Mouse (Mus musculus): ENCODE data around the gene Slc2a12. TPM values are rescaled to one million over a fixed set of nuclear protein-coding genes. Genes with fewer than 3 reads are reported as not detected.

Slc2a12 gene
- 0.97 and 2.2 TPM in 2 replicates for polyA plus RNA-seq (2014; fragmentation: Nextera tagmentation; extraction: Ambion mirVana)

DNA sequence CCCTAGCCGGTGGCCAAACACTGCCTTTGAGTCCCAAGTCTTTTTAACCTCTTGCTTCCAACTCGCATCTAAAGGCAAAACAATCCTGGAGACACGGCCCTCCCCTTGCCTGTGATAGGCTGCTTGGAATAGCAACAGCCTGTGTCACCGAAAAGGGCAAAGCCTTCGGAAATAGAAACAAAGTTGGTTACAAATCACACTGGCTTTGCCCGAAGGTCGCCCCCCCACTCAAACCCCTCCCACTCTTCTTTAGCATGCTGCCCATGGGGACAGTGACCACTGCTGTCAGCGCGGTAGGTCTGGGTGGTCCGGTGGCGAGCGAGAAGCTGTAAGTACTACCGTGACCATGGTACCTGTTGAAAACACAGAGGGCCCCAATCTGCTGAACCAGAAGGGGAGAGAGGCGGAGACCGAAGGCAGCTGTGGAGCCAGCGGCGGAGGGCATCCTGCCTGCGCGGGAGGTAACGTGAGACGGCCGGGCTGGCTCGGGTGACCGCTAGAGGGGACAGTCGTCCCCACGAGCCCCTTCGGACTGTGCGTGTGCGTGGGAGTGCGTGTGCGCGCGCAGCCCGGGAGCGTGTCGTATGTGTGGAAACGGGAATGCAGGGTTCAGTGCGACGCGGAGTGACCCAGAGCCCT lies at the start of gene Slc2a12:
TSS of gene Slc2a12 (plus strand) at position 159 of the 639 bp plus-strand sequence.
- Histone ChIP-seq H3K4me2 (replicated peaks; ENCODE audit: low read depth, low read length) (peak within 1 kb of the TSS; percentile 54), H3K36me3 (ENCODE audit: control insufficient read depth, insufficient read depth, low read length) (no peaks in the 10 kb centered on the region), H3K9ac (ENCODE audit: low read depth, low read length) (peak within 1 kb of the TSS; percentile 51), H3K4me1 (ENCODE audit: control insufficient read depth, insufficient read depth, low read length) (0 out of 2 replicates have a peak, but pooled peaks cover 3% of the 10 kb centered on the region), H3K27ac (ENCODE audit: low read depth, low read length) (peak within 1 kb of the TSS; percentile 39; the same call in 1 of the 2 replicates), H3K27me3 (ENCODE audit: control insufficient read depth, insufficient read depth, low read length) (no peaks in the 10 kb centered on the region), H3K9me3 (ENCODE audit: control insufficient read depth, low read length) (peaks cover 8% of the 10 kb centered on the region; the same call in 1 of the 2 replicates), H3K4me3 (ENCODE audit: low read length) (peak within 1 kb of the TSS; percentile 51)
- ATAC-seq (ENCODE audit: low FRiP score, low TSS enrichment), result peak; percentile 88
- 2% methylated on average over 40 of the region's 40 CpGs for WGBS

DNA sequence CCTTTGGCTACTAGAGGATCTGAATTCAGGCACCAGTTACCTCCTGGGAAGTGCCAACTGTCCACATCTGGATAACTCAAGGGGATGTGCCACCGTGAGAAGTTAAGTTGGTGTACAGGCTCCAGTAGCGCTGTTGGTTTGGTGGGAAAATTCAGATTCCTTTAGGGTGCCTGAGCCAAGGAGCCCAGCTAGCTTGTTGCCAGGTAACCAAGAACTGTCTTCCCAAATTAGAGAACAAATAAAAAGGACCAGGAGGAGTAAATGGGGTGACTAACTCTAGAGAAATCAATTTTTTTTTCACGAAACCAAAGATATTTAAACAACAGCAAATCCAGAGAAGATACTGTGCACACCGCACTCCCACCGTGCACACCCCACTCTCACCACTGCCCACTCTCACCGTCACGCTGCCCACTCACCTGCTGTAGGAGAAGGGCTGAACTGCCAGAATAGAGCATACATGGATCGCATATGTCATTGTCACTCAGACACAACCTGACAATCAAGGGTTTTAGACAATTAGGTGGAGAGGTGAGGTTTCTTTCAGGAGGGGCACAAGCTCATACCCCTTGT lies 45.8 kb upstream of the Slc2a12 start:
- no peaks in the 10 kb centered on the region for H3K27me3 ChIP-seq (ENCODE audit: control insufficient read depth, insufficient read depth, low read length)
- 93% methylated on average over 8 of the region's 8 CpGs for WGBS
- no peak overlapping the region for H3K4me3 ChIP-seq (ENCODE audit: low read length)
- no peak for ATAC-seq (ENCODE audit: low FRiP score, low TSS enrichment)
- H3K36me3 ChIP-seq (ENCODE audit: control insufficient read depth, insufficient read depth, low read length), result no peaks in the 10 kb centered on the region
- H3K27ac ChIP-seq (ENCODE audit: low read depth, low read length), result no peak overlapping the region
- H3K4me2 ChIP-seq (replicated peaks; ENCODE audit: low read depth, low read length), result no peak overlapping the region
- 0 out of 2 replicates have a peak, but pooled peaks cover 2% of the 10 kb centered on the region for H3K9me3 ChIP-seq (ENCODE audit: control insufficient read depth, low read length)
- H3K4me1 ChIP-seq (ENCODE audit: control insufficient read depth, insufficient read depth, low read length), result no peaks in the 10 kb centered on the region
- H3K9ac ChIP-seq (ENCODE audit: low read depth, low read length), result no peak overlapping the region

DNA sequence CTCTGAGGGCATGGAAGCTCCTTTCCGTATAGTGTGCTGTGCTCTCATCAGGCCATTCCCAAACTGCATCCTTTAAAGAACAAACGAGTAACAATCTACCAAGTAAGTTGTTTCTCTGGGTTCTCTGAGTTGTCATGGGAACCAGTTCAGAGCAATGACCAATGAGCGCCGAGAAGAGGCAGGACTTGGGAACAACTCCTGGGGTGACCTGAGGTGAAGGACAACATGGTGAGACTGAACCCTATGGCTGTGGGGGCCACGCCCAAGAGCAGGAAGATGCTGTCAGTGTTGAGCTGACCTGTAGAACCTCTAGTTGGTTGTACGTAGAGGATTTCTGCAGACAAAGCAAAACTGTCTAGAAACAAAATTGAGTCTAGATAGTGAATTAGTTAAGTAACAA lies 43.8 kb upstream of the Slc2a12 start:
- ATAC-seq (ENCODE audit: low FRiP score, low TSS enrichment), result no peak
- no peak overlapping the region for H3K9ac ChIP-seq (ENCODE audit: low read depth, low read length)
- H3K4me3 ChIP-seq (ENCODE audit: low read length), result no peak overlapping the region
- H3K4me1 ChIP-seq (ENCODE audit: control insufficient read depth, insufficient read depth, low read length), result no peaks in the 10 kb centered on the region
- no peaks in the 10 kb centered on the region for H3K36me3 ChIP-seq (ENCODE audit: control insufficient read depth, insufficient read depth, low read length)
- no peak overlapping the region for H3K27ac ChIP-seq (ENCODE audit: low read depth, low read length)
- H3K4me2 ChIP-seq (replicated peaks; ENCODE audit: low read depth, low read length), result no peak overlapping the region
- H3K9me3 ChIP-seq (ENCODE audit: control insufficient read depth, low read length), result 0 out of 2 replicates have a peak, but pooled peaks cover under 1% of the 10 kb centered on the region
- WGBS, result 83% methylated on average over 6 of the region's 6 CpGs
- no peaks in the 10 kb centered on the region for H3K27me3 ChIP-seq (ENCODE audit: control insufficient read depth, insufficient read depth, low read length)

DNA sequence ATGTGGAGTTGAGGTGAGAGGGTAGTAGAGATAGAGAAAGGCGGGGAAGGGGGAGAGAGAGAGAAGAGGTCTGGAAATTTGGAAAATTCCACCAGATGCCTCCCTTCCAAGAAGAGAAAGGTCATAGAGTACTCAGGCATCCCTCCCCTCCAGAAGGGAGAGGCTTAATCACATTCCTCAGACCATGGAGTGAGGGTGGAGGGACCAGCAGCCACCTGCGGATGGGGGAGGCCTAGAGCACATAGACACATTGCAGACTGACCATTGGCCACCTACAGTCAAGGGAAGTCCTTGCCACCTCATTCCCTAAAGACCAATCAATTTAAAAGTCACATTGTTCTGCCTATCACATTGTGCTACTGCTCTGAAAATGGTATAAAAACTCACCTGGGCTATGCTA lies 40.0 kb upstream of the Slc2a12 start:
- H3K27ac ChIP-seq (ENCODE audit: low read depth, low read length), result no peak overlapping the region
- 65% methylated on average over 2 of the region's 2 CpGs for WGBS
- no peaks in the 10 kb centered on the region for H3K9me3 ChIP-seq (ENCODE audit: control insufficient read depth, low read length)
- H3K36me3 ChIP-seq (ENCODE audit: control insufficient read depth, insufficient read depth, low read length), result no peaks in the 10 kb centered on the region
- no peak overlapping the region for H3K4me2 ChIP-seq (replicated peaks; ENCODE audit: low read depth, low read length)
- no peaks in the 10 kb centered on the region for H3K27me3 ChIP-seq (ENCODE audit: control insufficient read depth, insufficient read depth, low read length)
- no peak for ATAC-seq (ENCODE audit: low FRiP score, low TSS enrichment)
- H3K4me3 ChIP-seq (ENCODE audit: low read length), result no peak overlapping the region
- H3K4me1 ChIP-seq (ENCODE audit: control insufficient read depth, insufficient read depth, low read length), result peaks cover 3% of the 10 kb centered on the region; the same call in 1 of the 2 replicates
- H3K9ac ChIP-seq (ENCODE audit: low read depth, low read length), result no peak overlapping the region

DNA sequence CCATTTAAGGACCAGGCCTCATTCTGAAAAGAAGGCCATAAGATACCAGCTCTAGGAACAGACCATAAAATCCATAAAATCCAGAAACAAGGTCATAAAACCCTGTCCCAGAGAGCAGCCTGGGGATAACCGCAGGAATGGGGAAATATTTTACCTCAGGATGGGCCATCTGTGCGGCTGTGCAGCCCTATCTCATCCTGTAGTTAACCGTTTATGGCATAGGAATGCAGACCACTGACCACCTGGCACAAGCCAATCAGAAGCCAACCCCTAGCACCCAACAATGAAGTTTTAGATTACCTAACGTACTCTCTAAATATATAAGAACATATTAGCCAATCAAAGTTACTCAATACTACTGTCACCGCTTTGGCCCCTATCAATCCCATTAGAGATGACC lies 36.5 kb upstream of the Slc2a12 start:
- no peak for ATAC-seq (ENCODE audit: low FRiP score, low TSS enrichment)
- Histone ChIP-seq H3K4me3 (ENCODE audit: low read length) (no peak overlapping the region), H3K9me3 (ENCODE audit: control insufficient read depth, low read length) (no peaks in the 10 kb centered on the region), H3K4me2 (replicated peaks; ENCODE audit: low read depth, low read length) (no peak overlapping the region), H3K4me1 (ENCODE audit: control insufficient read depth, insufficient read depth, low read length) (peaks cover 3% of the 10 kb centered on the region; the same call in 1 of the 2 replicates), H3K27me3 (ENCODE audit: control insufficient read depth, insufficient read depth, low read length) (no peaks in the 10 kb centered on the region), H3K36me3 (ENCODE audit: control insufficient read depth, insufficient read depth, low read length) (no peaks in the 10 kb centered on the region), H3K9ac (ENCODE audit: low read depth, low read length) (no peak overlapping the region), H3K27ac (ENCODE audit: low read depth, low read length) (no peak overlapping the region)
- 74% methylated on average over 5 of the region's 5 CpGs for WGBS

DNA sequence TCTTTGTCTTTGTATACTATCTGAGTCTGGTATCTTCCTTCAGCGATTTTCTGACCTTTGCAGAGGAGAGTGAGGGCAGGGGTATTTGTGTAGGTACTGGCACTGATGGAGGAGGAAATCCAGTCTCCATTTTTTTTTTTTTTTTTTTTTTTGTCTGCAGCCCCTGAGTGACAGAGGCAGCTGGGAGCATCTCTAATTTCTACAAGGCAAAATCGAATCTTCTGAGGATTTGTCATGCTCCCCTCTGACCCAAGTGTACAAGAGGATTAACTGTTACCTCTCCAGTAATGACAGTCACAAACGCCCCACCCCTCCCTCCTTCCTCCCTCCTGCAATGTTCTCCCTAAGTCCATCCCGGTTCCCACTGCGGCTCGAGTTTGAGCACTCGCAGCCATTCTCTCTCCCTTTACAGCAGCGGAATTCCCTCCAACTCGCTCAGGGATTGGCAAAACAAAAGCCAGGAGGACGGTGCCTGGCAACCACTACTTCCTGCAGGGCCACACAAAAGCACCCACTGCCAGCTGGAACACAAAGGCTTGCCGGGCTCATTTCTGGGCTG lies 35.9 kb upstream of the Slc2a12 start:
- ATAC-seq (ENCODE audit: low FRiP score, low TSS enrichment), result no peak
- Histone ChIP-seq H3K27me3 (ENCODE audit: control insufficient read depth, insufficient read depth, low read length) (no peaks in the 10 kb centered on the region), H3K36me3 (ENCODE audit: control insufficient read depth, insufficient read depth, low read length) (no peaks in the 10 kb centered on the region), H3K9ac (ENCODE audit: low read depth, low read length) (no peak overlapping the region), H3K4me3 (ENCODE audit: low read length) (no peak overlapping the region), H3K9me3 (ENCODE audit: control insufficient read depth, low read length) (no peaks in the 10 kb centered on the region), H3K4me2 (replicated peaks; ENCODE audit: low read depth, low read length) (peak overlapping the region; percentile 31), H3K4me1 (ENCODE audit: control insufficient read depth, insufficient read depth, low read length) (peaks cover 3% of the 10 kb centered on the region; the same call in 1 of the 2 replicates), H3K27ac (ENCODE audit: low read depth, low read length) (no peak overlapping the region)
- 6% methylated on average over 11 of the region's 11 CpGs for WGBS

DNA sequence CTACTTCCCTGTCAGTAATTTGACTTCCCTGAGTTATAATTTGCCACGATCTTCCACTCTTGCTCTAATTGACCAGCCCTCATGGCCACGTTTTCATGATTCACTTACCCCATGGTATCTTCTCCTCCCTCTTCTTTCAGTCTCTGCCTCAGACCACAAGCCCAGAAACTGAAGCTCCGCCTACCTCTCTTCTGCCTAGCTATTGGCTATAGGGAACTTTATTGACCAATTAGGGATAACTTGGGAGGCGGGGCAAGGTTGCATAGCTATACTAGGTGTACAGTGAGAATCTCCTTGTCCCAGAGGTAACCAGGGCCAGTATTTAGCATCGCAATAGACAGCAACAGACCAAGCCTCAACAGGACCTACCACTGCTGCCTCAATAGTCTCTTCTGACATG lies 31.5 kb upstream of the Slc2a12 start:
- WGBS, result 78% methylated on average over 5 of the region's 5 CpGs
- ATAC-seq (ENCODE audit: low FRiP score, low TSS enrichment), result no peak
- no peak overlapping the region for H3K4me2 ChIP-seq (replicated peaks; ENCODE audit: low read depth, low read length)
- peaks cover 3% of the 10 kb centered on the region; the same call in 1 of the 2 replicates for H3K4me1 ChIP-seq (ENCODE audit: control insufficient read depth, insufficient read depth, low read length)
- no peak overlapping the region for H3K27ac ChIP-seq (ENCODE audit: low read depth, low read length)
- H3K36me3 ChIP-seq (ENCODE audit: control insufficient read depth, insufficient read depth, low read length), result no peaks in the 10 kb centered on the region
- no peaks in the 10 kb centered on the region for H3K9me3 ChIP-seq (ENCODE audit: control insufficient read depth, low read length)
- H3K4me3 ChIP-seq (ENCODE audit: low read length), result no peak overlapping the region
- H3K9ac ChIP-seq (ENCODE audit: low read depth, low read length), result no peak overlapping the region
- H3K27me3 ChIP-seq (ENCODE audit: control insufficient read depth, insufficient read depth, low read length), result no peaks in the 10 kb centered on the region

DNA sequence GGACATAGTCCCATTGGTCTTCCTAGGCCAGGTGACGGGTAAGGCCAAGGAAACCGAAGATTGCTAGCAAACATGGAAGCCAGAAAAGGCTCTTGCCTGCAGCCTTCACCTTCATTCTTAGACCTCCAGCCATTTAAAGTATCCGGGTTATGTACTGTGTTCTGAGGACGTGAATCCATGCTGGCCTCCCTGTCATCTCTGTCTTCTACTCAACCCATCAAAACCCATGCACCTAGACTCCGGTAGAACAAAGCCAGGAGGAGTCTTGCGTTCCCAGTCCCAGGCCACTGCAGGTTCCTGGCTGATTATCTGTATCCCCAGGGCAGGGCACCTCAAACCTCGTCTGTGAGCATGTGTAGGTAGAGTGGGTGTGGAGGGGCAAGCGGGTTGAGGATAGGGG lies 30.3 kb upstream of the Slc2a12 start:
- Histone ChIP-seq H3K4me3 (ENCODE audit: low read length) (no peak overlapping the region), H3K9me3 (ENCODE audit: control insufficient read depth, low read length) (peaks cover under 1% of the 10 kb centered on the region; the same call in 1 of the 2 replicates), H3K36me3 (ENCODE audit: control insufficient read depth, insufficient read depth, low read length) (no peaks in the 10 kb centered on the region), H3K27me3 (ENCODE audit: control insufficient read depth, insufficient read depth, low read length) (no peaks in the 10 kb centered on the region), H3K27ac (ENCODE audit: low read depth, low read length) (no peak overlapping the region), H3K4me2 (replicated peaks; ENCODE audit: low read depth, low read length) (no peak overlapping the region), H3K4me1 (ENCODE audit: control insufficient read depth, insufficient read depth, low read length) (no peaks in the 10 kb centered on the region), H3K9ac (ENCODE audit: low read depth, low read length) (no peak overlapping the region)
- ATAC-seq (ENCODE audit: low FRiP score, low TSS enrichment), result no peak
- WGBS, result 91% methylated on average over 8 of the region's 8 CpGs

DNA sequence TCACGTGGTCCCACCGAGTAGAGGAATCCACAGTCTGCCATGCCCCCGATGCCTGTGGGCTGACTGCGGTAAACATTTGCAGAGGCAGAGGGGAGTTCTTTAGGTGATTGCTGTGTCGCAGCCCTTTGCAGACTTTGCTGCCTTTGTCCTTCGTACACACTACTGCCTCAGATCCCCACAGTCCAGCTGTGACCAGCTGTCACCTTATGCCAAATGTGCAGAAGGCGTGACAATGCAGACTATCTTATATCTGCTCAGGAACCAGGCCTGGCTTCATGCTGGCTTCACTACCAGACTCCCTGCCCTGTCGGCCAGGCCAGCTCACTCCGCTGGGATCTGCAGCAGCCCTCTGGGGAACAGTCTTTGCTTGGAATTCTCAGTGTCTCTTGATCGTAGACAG lies 29.5 kb upstream of the Slc2a12 start:
- H3K4me2 ChIP-seq (replicated peaks; ENCODE audit: low read depth, low read length), result no peak overlapping the region
- H3K9ac ChIP-seq (ENCODE audit: low read depth, low read length), result no peak overlapping the region
- no peaks in the 10 kb centered on the region for H3K36me3 ChIP-seq (ENCODE audit: control insufficient read depth, insufficient read depth, low read length)
- no peak overlapping the region for H3K4me3 ChIP-seq (ENCODE audit: low read length)
- H3K9me3 ChIP-seq (ENCODE audit: control insufficient read depth, low read length), result peaks cover 6% of the 10 kb centered on the region
- ATAC-seq (ENCODE audit: low FRiP score, low TSS enrichment), result peak; percentile 87
- H3K4me1 ChIP-seq (ENCODE audit: control insufficient read depth, insufficient read depth, low read length), result no peaks in the 10 kb centered on the region
- no peak overlapping the region for H3K27ac ChIP-seq (ENCODE audit: low read depth, low read length)
- H3K27me3 ChIP-seq (ENCODE audit: control insufficient read depth, insufficient read depth, low read length), result no peaks in the 10 kb centered on the region
- 34% methylated on average over 10 of the region's 10 CpGs for WGBS

All from kidney, embryonic 14.5 days (tissue).